Mouse (Mus musculus) midbrain, embryonic 11.5 days (tissue): ENCODE measurements at regions not wholly inside any gene's neighbourhood (a gene's known extent, or its start where the extent isn't known, plus 50 kb on each side); places are given as distances from the start of the nearest gene placed in this dataset.

Experiments
- ATAC-seq: fragments of 200-750 bp; cut with Nextera tagmentation; 2 replicates; pipeline ENCODE4 v1.8.0; 2017; ENCODE audit warnings: moderate TSS enrichment, moderate library complexity; ENCODE audit not compliant: low FRiP score
- DNase-seq: peaks from one replicate; pipeline ENCODE4 v3.0.0; 2015; ENCODE audit warnings: low spot score; ENCODE audit errors: missing footprints
- H3K27ac ChIP-seq: fragments of 300-500 bp; sonication (generic); 2 replicates; pipeline ENCODE4 v1.5.1; 2014; ENCODE audit warnings: low read depth, low read length
- H3K27me3 ChIP-seq: fragments of 300-500 bp; sonication (generic); 2 replicates; pipeline ENCODE4 v1.6.1; 2014; ENCODE audit warnings: mild to moderate bottlenecking, low read length, moderate library complexity, mixed read lengths; ENCODE audit not compliant: control insufficient read depth, insufficient read depth
- H3K36me3 ChIP-seq: fragments of 300-500 bp; sonication (generic); 2 replicates; pipeline ENCODE4 v1.6.1; 2014; ENCODE audit warnings: mild to moderate bottlenecking, low read length, moderate library complexity, mixed read lengths; ENCODE audit not compliant: control insufficient read depth, insufficient read depth
- H3K4me1 ChIP-seq: fragments of 300-500 bp; sonication (generic); 2 replicates; pipeline ENCODE4 v1.6.1; 2014; ENCODE audit warnings: low read length; ENCODE audit not compliant: control insufficient read depth, insufficient read depth
- H3K4me2 ChIP-seq: fragments of 300-500 bp; sonication (generic); 2 replicates; pipeline ENCODE4 v1.6.1; 2014; ENCODE audit warnings: mild to moderate bottlenecking, moderate library complexity
- H3K4me3 ChIP-seq: fragments of 300-500 bp; sonication (generic); 2 replicates; pipeline ENCODE4 v1.5.1; 2014; ENCODE audit warnings: low read depth, low read length
- H3K9ac ChIP-seq: fragments of 300-500 bp; sonication (generic); 2 replicates; pipeline ENCODE4 v1.6.1; 2014; ENCODE audit warnings: low read length
- H3K9me3 ChIP-seq: fragments of 300-500 bp; sonication (generic); 2 replicates; pipeline ENCODE4 v1.6.1; 2016; ENCODE audit warnings: low read length; ENCODE audit not compliant: control insufficient read depth
- WGBS: fragments of 180-500 bp; shearing (Covaris S2); extraction: QIAGEN DNeasy Blood & Tissue Kit; methylation state at CpG from one replicate; pipeline ENCODE4 v1.1.7; 2014; 5-methylcytosine and 5-hydroxymethylcytosine counted together

GRCm38 (mm10) chr1:71723039-71723397, 70.0 kb upstream of the Fn1 start:
- H3K27ac ChIP-seq = no peak overlapping the region
- no peak for ATAC-seq
- H3K36me3 ChIP-seq = no peaks in the 10 kb centered on the region

DNA sequence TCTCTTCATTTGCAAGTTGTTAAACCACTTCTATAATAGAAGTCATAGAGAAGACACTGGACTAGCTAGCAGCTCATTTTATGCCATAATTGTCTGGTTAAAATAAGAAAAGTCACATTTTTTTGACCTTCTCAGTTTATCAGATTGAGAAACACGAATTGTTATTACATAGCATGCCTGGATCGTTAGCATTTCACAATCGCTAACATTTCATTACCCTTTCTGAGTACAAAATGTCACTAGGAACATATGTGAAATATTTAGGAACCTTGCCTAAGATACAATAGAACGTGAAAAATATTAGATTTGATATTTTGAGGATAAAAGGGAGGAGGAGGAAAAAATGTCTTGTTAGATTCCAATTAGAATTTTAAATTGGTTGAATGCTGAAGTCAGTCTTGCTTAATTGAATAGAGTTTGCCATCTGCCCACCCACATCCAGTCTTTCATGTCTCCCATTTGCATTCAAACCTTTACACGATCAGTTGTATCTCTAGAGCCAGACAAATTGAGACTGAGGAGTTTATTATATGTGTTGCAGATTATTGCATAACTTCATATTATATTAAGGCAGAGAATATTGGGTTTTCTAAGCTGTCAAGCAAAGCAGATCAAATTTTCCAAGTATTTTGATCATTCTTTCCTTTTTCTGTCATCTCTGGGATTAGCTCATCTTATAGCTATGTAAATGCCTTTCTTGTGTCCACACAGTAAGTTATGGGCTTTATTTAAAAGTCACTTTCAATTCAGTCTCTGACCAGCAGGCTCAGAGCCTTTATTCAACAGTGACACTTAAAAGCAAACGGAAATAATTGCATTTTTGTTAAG, 69.4 kb upstream of the Fn1 start:
- Histone ChIP-seq H3K9ac (no peak overlapping the region), H3K4me2 (no peak overlapping the region), H3K36me3 (no peaks in the 10 kb centered on the region), H3K4me3 (no peak overlapping the region), H3K27me3 (no peaks in the 10 kb centered on the region), H3K9me3 (no peaks in the 10 kb centered on the region), H3K4me1 (no peaks in the 10 kb centered on the region), H3K27ac (no peak overlapping the region)
- ATAC-seq = no peak
- no peak for DNase-seq
- WGBS = 78% methylated on average over 6 of the region's 6 CpGs

More at GRCm38 (mm10) chr1:71723039-71723397, 70.0 kb upstream of the Fn1 start:
- no peak for DNase-seq
- H3K9ac ChIP-seq = no peak overlapping the region
- H3K4me3 ChIP-seq = no peak overlapping the region
- WGBS = 80% methylated on average over 2 of the region's 2 CpGs
- no peaks in the 10 kb centered on the region for H3K4me1 ChIP-seq
- no peaks in the 10 kb centered on the region for H3K9me3 ChIP-seq
- no peaks in the 10 kb centered on the region for H3K27me3 ChIP-seq
- H3K4me2 ChIP-seq = no peak overlapping the region
